In the genomic region with DNA sequence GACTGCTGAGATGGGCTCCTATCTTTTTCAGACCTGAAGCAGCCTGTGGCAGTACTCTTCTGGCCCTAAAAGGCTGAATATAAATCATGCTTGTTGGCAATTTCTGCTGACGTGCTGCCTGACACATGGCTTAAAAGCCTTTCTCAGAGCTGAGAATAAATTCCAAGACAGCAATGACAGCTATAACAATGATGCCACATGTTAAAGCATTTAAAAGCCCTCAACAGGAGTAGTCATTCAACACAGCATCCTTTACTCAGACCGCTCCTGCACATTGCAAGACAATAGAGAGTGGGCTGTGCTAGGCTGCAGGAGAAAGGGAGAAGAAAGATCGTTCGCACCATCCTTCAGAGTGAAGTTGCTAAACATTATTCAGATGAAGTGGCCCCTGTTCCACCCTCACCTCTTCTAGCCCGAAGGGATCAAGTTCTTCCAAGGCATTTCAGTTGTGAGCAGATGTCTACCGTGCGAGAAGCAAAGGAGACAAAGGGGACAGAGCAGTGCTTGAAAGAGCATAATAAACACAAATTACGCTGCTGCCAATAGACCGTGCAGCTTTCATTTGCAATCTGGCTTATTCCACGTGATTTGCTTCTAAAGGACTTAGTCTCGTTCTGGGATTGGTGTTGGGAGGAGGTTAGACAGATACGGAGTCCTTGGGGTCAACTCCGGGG, we compare ENCODE assay signal across 8 mouse cellular contexts.
DNase-seq lines count a peak whose midpoint lies in the region; ATAC-seq lines count a peak whose summit lies in the region.

No protein-coding gene starts in this region.

- peak; percentile 96 for ATAC-seq in forebrain, embryonic 13.5 days
- peak; percentile 89 for ATAC-seq in neural tube, embryonic 14.5 days (ENCODE audit: low read depth)
- ATAC-seq in activated CD4-positive, CD25-positive, alpha-beta regulatory T cell, adult 4 months = no peak

- peaks cover 19% of the 10 kb centered on the region for H3K4me1 ChIP-seq in forebrain, embryonic 13.5 days
- H3K4me1 ChIP-seq in neural tube, embryonic 14.5 days (ENCODE audit: control insufficient read depth, insufficient read depth, low read length) = peaks cover 8% of the 10 kb centered on the region

- DNase-seq in right cerebral cortex, postnatal 25 days = peak; percentile 20
- no peak for DNase-seq in right cerebral cortex, postnatal 14 days
- DNase-seq in kidney, postnatal 4 days = peak; percentile 10 to 29
- DNase-seq in adrenal gland, adult (ENCODE audit: inconsistent age in 2 of 2, low spot score in 1 of 2) = no peak
- no peak for DNase-seq in thymus, adult 18-20 months

- no peaks in the 10 kb centered on the region for H3K27me3 ChIP-seq in forebrain, embryonic 13.5 days
- H3K27me3 ChIP-seq in neural tube, embryonic 14.5 days (ENCODE audit: control insufficient read depth, insufficient read depth, low read length) = no peaks in the 10 kb centered on the region

- H3K36me3 ChIP-seq in forebrain, embryonic 13.5 days (ENCODE audit: poor library complexity, severe bottlenecking) = no peaks in the 10 kb centered on the region
- H3K36me3 ChIP-seq in neural tube, embryonic 14.5 days (ENCODE audit: control insufficient read depth, insufficient read depth, low read length) = no peaks in the 10 kb centered on the region

- H3K9me3 ChIP-seq in forebrain, embryonic 13.5 days (replicated peaks) = no peaks in the 10 kb centered on the region
- no peaks in the 10 kb centered on the region for H3K9me3 ChIP-seq in neural tube, embryonic 14.5 days (ENCODE audit: control insufficient read depth, low read length)

- 1% methylated on average over 13 of the region's 13 CpGs for WGBS in forebrain, embryonic 13.5 days
- WGBS in neural tube, embryonic 14.5 days = 7% methylated on average over 13 of the region's 13 CpGs

- peak overlapping the region; percentile 58 for H3K4me2 ChIP-seq in forebrain, embryonic 13.5 days
- peak overlapping the region; percentile 51 for H3K4me2 ChIP-seq in neural tube, embryonic 14.5 days (ENCODE audit: low read depth, low read length)

- peak overlapping the region; percentile 21 for H3K4me3 ChIP-seq in forebrain, embryonic 13.5 days
- peak overlapping the region; percentile 19; the same call in 1 of the 2 replicates for H3K4me3 ChIP-seq in neural tube, embryonic 14.5 days (ENCODE audit: low read depth, low read length)

- peak overlapping the region; percentile 56 for H3K9ac ChIP-seq in forebrain, embryonic 13.5 days
- peak overlapping the region; percentile 22; the same call in 1 of the 2 replicates for H3K9ac ChIP-seq in neural tube, embryonic 14.5 days (replicated peaks; ENCODE audit: low read depth, low read length)

- H3K27ac ChIP-seq in forebrain, embryonic 13.5 days = peak overlapping the region; percentile 91
- peak overlapping the region; percentile 81 for H3K27ac ChIP-seq in neural tube, embryonic 14.5 days (ENCODE audit: low read depth, low read length)

Comparison
In these comparisons a context has a peak if more than half of its experiments do, and no peak if none do; other contexts are left out.
1. DNase-seq: peak in right cerebral cortex, postnatal 25 days (single experiment) and kidney, postnatal 4 days (2 of 2); none in right cerebral cortex, postnatal 14 days (single experiment), adrenal gland, adult (0 of 2) and thymus, adult 18-20 months (0 of 2).